Mouse (Mus musculus): Measurements from ENCODE around the gene Msh5.

Msh5 gene

GRCm38 (mm10) chr17:35046681-35047455 is at the start of gene Msh5:
Msh5 (minus strand) TSS chr17:35046745.
- peak; percentile 95 to 96 for DNase-seq (ENCODE audit: low spot score in 2 of 2)

GRCm38 (mm10) chr17:35094475-35095365 is 48.2 kb upstream of the Msh5 start:
- DNase-seq (ENCODE audit: low spot score in 2 of 2) = no peak

GRCm38 (mm10) chr17:35092403-35093198 is 46.1 kb upstream of the Msh5 start:
- no peak for DNase-seq (ENCODE audit: low spot score in 2 of 2)

GRCm38 (mm10) chr17:35090166-35090932 is 43.8 kb upstream of the Msh5 start:
- no peak for DNase-seq (ENCODE audit: low spot score in 2 of 2)

GRCm38 (mm10) chr17:35088825-35089644 is 42.5 kb upstream of the Msh5 start, which contains the start of gene Abhd16a:
Abhd16a (plus strand) TSS chr17:35089263.
- peak; percentile 92 to 94 for DNase-seq (ENCODE audit: low spot score in 2 of 2)

GRCm38 (mm10) chr17:35088151-35088550 is 41.6 kb upstream of the Msh5 start:
- no peak for DNase-seq (ENCODE audit: low spot score in 2 of 2)

GRCm38 (mm10) chr17:35085208-35085865 is 38.8 kb upstream of the Msh5 start, which contains the start of gene Ly6g6f:
Ly6g6f (minus strand) TSS chr17:35085610.
- DNase-seq (ENCODE audit: low spot score in 2 of 2) = no peak

GRCm38 (mm10) chr17:35083929-35084497 is 37.5 kb upstream of the Msh5 start:
- DNase-seq (ENCODE audit: low spot score in 2 of 2) = no peak

GRCm38 (mm10) chr17:35082841-35083576 is 36.5 kb upstream of the Msh5 start:
- DNase-seq (ENCODE audit: low spot score in 2 of 2) = no peak

GRCm38 (mm10) chr17:35080710-35081109 is 34.2 kb upstream of the Msh5 start:
- DNase-seq (ENCODE audit: low spot score in 2 of 2) = no peak

- no peak for DNase-seq (ENCODE audit: low spot score in 2 of 2)
Measured at GRCm38 (mm10) chr17:35080248-35080647, 33.7 kb upstream of the Msh5 start.

- no peak for DNase-seq (ENCODE audit: low spot score in 2 of 2)
Measured at GRCm38 (mm10) chr17:35079778-35080177, 33.2 kb upstream of the Msh5 start.

GRCm38 (mm10) chr17:35077786-35078233 is 31.3 kb upstream of the Msh5 start, which contains the start of gene Ly6g6d:
Ly6g6d (minus strand) TSS chr17:35078065.
- no peak for DNase-seq (ENCODE audit: low spot score in 2 of 2)

- no peak for DNase-seq (ENCODE audit: low spot score in 2 of 2)
Measured at GRCm38 (mm10) chr17:35077285-35077684, 30.7 kb upstream of the Msh5 start.

- DNase-seq (ENCODE audit: low spot score in 2 of 2) = no peak
Measured at GRCm38 (mm10) chr17:35076507-35077176, 30.1 kb upstream of the Msh5 start, which contains the start of gene Ly6g6e. Ly6g6e (plus strand) TSS chr17:35076902.

- DNase-seq (ENCODE audit: low spot score in 2 of 2) = no peak
Measured at GRCm38 (mm10) chr17:35074097-35074496, 27.6 kb upstream of the Msh5 start.

GRCm38 (mm10) chr17:35071454-35071853 is 24.9 kb upstream of the Msh5 start:
- no peak for DNase-seq (ENCODE audit: low spot score in 2 of 2)

Data from natural killer cell, adult 2 months (primary cell).